Comparison of ENCODE assay signal across 24 mouse cellular contexts in genomic region chr6:49875160-49875559, GRCm38 (mm10). TPM values are rescaled to one million over a fixed set of nuclear protein-coding genes. Genes with fewer than 3 reads are reported as not detected.
DNase-seq lines count a peak whose midpoint lies in the region; ATAC-seq lines count a peak whose summit lies in the region.
"Had no signal": no experiment of that assay in that cellular context is flagged by ENCODE, and none has a peak within 500 bp of the region (broad histone marks: within the 10 kb centered on the region; RNA-seq: fewer than 3 reads in every experiment).

No protein-coding gene starts in this region.

- 75% methylated on average over 2 of the region's 2 CpGs for WGBS in heart, embryonic 12.5 days

- H3K27me3 ChIP-seq in heart, embryonic 12.5 days (replicated peaks): no peaks in the 10 kb centered on the region
- H3K27me3 ChIP-seq: hindbrain, embryonic 12.5 days had no signal

- no peak overlapping the region for H3K4me2 ChIP-seq in heart, embryonic 12.5 days
- H3K4me2 ChIP-seq: embryonic facial prominence, embryonic 15.5 days; hindbrain, embryonic 12.5 days had no signal

- peak; percentile 12 for DNase-seq in embryo, embryonic 10.5 days (ENCODE audit: low spot score)
- DNase-seq in embryo, embryonic 9.5 days (ENCODE audit: extremely low spot score): no peak
- DNase-seq in heart, adult 11 months: peak; percentile 37
- DNase-seq in brain, adult 2 months (ENCODE audit: low read depth, low spot score): peak; percentile 9
- peak; percentile 10 for DNase-seq in mesoderm, embryonic 11.5 days (ENCODE audit: low read depth, low spot score)
- DNase-seq in layer of hippocampus, postnatal 14 days (ENCODE audit: low spot score in 2 of 2): no peak
- DNase-seq: adrenal gland, adult 8-10 months; adrenal gland, postnatal 36 days; B cell, adult 2 months; cerebellum, adult 18-20 months; cerebellum, adult 9-11 months; cerebellum, postnatal 36 days; gastrocnemius, adult 2 months; gastrocnemius, postnatal 25 days; heart, postnatal 10 days; heart, postnatal 4 days had no signal

- H3K27ac ChIP-seq in heart, embryonic 12.5 days (ENCODE audit: poor library complexity, severe bottlenecking): no peak overlapping the region
- H3K27ac ChIP-seq: embryonic facial prominence, embryonic 15.5 days; gastrocnemius, adult 2 months; hindbrain, embryonic 12.5 days; hindbrain, postnatal 0 days had no signal

- H3K9ac ChIP-seq in heart, embryonic 12.5 days: no peak overlapping the region
- H3K9ac ChIP-seq: embryonic facial prominence, embryonic 15.5 days; hindbrain, embryonic 12.5 days had no signal

- no peaks in the 10 kb centered on the region for H3K9me3 ChIP-seq in heart, embryonic 12.5 days (replicated peaks)
- H3K9me3 ChIP-seq: embryonic facial prominence, embryonic 15.5 days; G1E; hindbrain, embryonic 12.5 days had no signal

- H3K4me1 ChIP-seq in heart, embryonic 12.5 days (replicated peaks): peaks cover 4% of the 10 kb centered on the region
- H3K4me1 ChIP-seq: embryonic facial prominence, embryonic 15.5 days had no signal

- H3K4me3 ChIP-seq in heart, embryonic 12.5 days: no peak overlapping the region
- H3K4me3 ChIP-seq: embryonic facial prominence, embryonic 15.5 days; erythroblast, embryonic 14.5 days; gastrocnemius, adult 2 months; hindbrain, embryonic 12.5 days had no signal

- no peak for ATAC-seq in heart, embryonic 12.5 days (ENCODE audit: insufficient number of reproducible peaks, low FRiP score)
- ATAC-seq: CD4-positive, CD25-positive, alpha-beta regulatory T cell, adult 4 months; hindbrain, postnatal 0 days had no signal

- H3K36me3 ChIP-seq in heart, embryonic 12.5 days: no peaks in the 10 kb centered on the region
- H3K36me3 ChIP-seq: embryonic facial prominence, embryonic 15.5 days; G1E; hindbrain, embryonic 12.5 days had no signal

RNA-seq across cellular contexts. Expression of gene Npy, which starts 52.6 kb away (rescaled TPM):
- 2.7 and 3.5 TPM in 2 replicates for polyA plus RNA-seq in heart, embryonic 12.5 days (2016; fragmentation: Nextera tagmentation; extraction: Ambion mirVana)
- total RNA-seq in layer of hippocampus, postnatal 14 days (2021): 100 to 1,000 TPM in 1 of 2 experiments, 10 to 100 TPM in 1; 77.2 to 104 TPM
- total RNA-seq: G1E; gastrocnemius, adult 2 months; gastrocnemius, postnatal 25 days; granulocyte monocyte progenitor cell, adult 5-6 weeks; heart, postnatal 10 days had no signal

Comparison
In these comparisons a context has a peak if more than half of its experiments do, and no peak if none do; other contexts are left out.
1. DNase-seq: peak in embryo, embryonic 10.5 days (single experiment), heart, adult 11 months (single experiment), brain, adult 2 months (single experiment) and mesoderm, embryonic 11.5 days (single experiment); none in embryo, embryonic 9.5 days (single experiment) and layer of hippocampus, postnatal 14 days (0 of 2).